Mouse (Mus musculus) cerebellum, adult 2 months (tissue): ENCODE measurements at regions not wholly inside any gene's neighbourhood (a gene's known extent, or its start where the extent isn't known, plus 50 kb on each side); places are given as distances from the start of the nearest gene placed in this dataset.

ENCODE experiments used
- CTCF ChIP-seq: fragments of 200-500 bp; IDR thresholded peaks from 2 replicates; pipeline ENCODE4 v1.5.1; 2011; ENCODE audit warnings: low read depth, mild to moderate bottlenecking, control low read depth, low read length, moderate library complexity, borderline replicate concordance; ENCODE audit not compliant: insufficient read depth
- POLR2A ChIP-seq: fragments of 200-500 bp; IDR thresholded peaks from 2 replicates; pipeline ENCODE4 v1.6.1; 2011; ENCODE audit warnings: low read length, control low read depth, borderline replicate concordance; ENCODE audit not compliant: insufficient read depth

DNA sequence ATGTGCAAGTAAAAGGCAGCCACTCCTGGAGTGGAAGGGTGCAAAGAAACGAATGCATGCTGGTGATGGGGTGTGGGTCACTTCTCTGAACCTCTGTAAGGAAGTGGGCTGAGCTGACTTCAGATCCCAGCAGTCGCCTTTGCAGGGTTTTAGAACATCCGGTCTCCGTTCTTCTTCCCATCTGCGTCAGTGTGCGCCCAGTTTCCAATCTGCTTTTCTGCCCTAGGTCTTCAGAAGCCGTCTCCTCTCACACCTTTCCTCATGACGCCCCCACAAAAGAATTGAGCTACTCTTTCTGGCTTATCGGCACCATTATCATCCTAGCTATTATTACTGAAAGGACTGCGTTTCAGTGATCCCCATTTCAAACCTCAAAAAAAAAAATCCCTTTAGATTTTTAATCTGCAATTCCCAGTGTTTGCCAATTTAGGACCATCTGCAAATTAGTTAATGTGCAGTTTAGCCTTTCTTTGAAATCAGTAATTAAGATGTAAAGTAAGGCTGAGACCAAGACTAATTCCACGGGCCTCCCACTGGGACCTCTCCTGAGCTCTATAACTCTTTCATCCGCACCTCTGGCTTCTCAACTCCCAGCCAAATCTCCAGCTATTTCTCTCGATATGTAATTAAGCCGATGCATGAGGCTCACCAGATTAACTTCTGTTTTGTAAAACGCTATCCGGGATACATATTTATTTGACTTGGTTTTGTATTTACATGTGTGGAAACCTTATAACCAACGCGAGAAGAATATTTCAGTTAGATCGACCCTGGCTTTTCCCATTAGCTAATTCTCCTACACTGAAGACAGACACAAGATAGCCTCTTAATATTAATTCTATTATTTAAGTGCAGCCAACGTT is 185.7 kb upstream of the Ednrb start:
- TF ChIP-seq CTCF, result no peak
- no peak for TF ChIP-seq POLR2A
